Mouse (Mus musculus): ENCODE data around the gene Nav3.

Nav3 gene

DNA sequence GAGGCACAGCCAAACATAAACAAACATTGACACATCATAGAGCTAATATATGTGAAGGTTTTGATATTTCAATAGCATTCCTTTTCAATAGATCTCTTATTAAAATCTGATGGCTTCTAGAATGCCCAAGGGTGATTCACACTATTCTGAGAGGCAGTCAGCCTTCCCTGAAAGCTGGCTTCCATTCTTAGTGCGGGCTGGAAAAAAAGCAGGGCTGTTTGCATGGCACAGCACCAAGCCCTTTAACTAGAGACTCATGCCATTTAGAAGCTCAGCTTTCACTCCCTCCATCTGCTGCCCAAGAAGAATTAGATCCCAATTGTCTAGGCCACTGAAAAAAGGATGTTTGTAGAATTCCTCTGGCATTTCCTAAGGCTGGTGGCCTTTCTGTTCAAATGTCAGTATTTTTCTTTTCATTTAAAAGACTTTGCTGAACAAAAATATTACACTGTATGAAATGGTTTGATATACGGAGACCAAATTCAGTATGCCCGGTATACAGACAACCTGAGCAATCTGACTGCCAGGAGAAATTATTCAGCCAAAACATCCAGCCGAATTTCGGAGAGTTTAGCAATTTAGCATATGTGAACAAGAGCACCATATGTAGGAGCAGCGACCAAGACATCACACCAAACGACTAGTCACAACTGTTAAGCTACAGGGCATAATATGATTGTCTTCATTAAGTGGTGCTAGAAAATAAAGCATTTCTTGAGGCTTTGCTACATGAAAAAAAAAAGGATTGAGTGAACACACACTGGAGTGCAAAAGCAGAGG lies 263.8 kb downstream of the Nav3 start:
- in situ Hi-C loops (cut with MboI, MseI) = no loop called here

DNA sequence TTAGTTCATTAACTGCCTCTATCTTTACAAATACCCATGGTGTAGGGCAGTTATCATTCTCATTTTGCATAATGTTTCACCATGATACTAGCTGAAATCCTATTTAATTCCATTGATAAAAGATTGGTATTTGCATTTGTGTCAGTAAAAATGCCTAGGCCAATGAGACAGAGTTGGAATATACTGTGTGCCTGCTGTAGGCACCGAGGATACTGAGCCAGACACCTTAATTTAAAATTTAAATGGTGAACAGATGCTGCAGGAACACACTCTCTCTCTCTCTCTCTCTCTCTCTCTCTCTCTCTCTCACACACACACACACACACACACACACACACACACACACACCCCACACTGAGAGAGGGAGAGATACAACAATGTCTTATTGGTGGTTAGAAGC lies 269.8 kb downstream of the Nav3 start:
- in situ Hi-C loops (cut with MboI, MseI) = no loop called here

DNA sequence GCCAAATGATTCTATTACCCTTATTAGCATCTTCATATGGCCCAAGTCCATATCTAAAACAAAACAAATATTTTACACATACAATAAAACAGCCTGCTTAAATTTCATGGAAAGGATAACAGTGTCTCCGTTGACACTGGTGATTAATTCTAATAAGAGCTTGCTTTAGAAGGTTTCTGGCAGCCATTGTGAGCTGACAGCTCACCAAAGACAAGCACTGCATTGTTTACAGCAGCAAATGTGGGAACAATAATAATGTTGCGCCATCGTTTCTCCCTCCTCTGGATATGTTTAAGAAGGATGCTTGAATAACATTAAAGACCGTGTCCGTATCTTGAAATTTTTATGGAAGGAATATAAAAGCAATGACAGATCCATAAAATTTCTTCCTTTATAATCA lies 280.1 kb downstream of the Nav3 start:
- in situ Hi-C loops (cut with MboI, MseI) = loop anchor here (10.0 kb wide), 1 partner anchor 1681 kb away; no protein-coding TSS in a partner anchor

DNA sequence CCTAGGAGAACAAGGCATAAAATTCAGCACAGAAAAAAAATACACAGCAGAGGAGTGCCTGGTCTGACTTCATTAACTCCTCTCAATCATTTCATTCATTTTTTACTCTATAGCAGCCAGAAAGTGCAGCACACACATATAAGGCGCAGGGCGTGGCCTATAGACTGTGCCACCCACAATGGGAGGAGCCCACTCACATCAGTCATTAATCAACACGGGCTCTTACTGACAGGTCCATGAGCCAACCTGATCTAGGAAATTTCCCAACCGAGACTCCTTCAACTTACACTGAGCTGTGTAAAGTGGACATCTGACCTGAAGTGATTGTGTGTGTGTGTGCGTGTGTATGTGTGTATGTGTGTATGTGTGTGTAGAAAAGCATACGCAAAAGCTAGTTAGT lies 286.6 kb downstream of the Nav3 start:
- in situ Hi-C loops (cut with MboI, MseI) = no loop called here

DNA sequence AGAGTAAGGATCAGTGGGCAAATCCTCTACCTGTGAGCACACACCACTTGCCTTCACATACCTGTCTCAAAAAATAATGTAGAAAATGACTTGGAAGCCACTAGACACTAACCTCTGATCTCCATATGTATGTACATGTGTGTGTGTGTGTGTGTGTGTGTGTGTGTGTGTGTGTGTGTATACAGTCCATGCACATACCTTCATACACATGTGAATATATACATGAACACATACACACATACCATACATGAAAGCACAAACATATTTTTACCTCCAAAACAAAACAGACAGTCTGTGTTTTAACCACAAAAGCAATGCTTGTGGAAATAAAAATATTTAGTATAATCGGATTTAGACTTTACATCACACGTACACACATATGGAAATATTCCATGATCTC lies 287.1 kb downstream of the Nav3 start:
- in situ Hi-C loops (cut with MboI, MseI) = no loop called here

DNA sequence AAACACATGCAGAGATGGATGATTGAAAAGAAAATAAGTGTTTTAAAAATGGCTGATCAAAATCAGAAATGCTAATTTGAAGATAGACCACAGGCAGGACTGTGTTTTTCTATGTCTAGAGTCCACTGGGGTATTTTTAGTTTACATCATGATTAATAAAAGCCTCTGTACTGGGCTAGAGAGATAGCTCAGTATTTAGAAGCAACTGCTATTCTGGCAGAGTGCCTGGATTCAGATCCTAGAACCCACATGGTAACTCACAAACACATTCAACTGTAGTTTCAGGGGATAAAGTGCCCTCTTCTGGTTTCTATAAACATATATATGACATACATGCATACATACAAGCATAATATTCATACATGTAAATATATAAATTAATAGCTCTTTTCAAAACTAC lies 293.4 kb downstream of the Nav3 start:
- in situ Hi-C loops (cut with MboI, MseI) = no loop called here

DNA sequence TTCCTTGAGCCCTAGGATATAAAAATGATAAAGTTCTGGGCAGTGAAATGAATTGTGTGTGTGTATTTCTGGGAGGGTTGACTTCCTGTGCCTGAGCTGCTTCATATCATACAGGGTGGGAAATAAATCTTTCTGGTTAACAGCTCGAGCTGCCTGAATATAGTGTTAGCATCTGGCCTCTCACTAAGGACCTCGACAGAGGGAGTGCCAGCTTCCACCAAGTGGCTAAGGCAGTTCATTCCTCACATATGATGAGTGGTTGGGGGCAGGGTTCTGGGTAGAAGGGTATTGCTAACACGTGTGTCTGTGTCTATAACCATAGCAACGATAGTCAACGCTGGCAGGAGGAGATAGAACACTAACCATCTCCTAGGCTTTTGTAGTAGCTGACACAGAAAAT lies 295.1 kb downstream of the Nav3 start:
- in situ Hi-C loops (cut with MboI, MseI) = no loop called here

DNA sequence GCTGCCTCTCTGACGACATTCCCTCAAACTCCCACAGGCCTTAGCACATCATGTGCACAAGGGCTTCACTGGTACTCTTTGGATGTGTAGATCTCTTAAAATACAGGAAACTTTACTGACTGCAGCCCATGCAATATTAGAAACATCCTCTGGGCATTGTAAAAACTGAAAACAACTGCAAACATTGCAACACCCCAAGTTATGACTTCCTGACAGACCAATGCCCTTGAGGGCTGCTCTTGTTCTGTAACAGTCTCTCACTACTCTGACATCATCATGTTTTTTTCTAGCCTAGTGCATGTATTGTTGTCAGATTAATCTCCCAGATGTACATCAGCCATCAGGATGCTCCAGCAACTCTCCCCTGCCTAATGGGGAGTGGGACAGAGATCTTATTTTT lies 296.5 kb downstream of the Nav3 start:
- in situ Hi-C loops (cut with MboI, MseI) = no loop called here

DNA sequence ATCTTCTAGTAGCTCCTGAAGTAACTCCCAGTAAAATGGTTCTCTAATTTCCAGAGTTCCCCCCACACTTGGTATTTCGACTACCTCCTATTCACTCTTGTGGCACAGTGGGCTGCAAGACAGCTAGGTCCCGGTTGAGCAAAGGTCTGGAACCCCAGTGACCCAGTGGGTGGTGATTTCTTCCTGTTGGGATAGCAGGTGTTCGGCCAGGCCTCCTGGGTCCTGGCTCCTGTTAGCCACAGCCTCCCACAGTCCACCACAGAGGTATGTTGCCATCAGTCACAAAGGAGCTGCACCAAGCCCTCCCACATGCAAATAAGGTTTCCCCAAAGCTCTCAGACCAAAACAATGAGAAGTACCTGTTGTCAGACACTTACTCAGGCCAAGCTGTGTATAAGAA lies 297.9 kb downstream of the Nav3 start:
- in situ Hi-C loops (cut with MboI, MseI) = no loop called here

DNA sequence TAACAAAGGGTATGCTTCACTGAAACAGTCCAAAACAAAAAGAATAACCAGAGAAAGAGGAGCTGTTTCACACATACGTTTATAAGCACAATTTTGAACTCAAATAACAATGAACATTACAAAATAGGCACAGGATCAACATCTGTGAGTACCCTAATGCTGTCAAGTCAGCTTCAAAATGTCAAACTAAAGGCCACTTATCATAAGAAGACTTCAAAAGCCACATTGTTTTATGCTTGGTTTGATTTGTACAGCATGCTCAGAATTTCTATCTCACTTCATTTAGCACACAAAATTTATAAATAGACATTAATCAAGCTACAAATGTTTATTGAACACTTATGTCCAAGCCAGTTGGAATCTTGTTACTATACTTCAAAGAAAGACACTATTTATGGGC lies 299.6 kb downstream of the Nav3 start:
- in situ Hi-C loops (cut with MboI, MseI) = no loop called here

DNA sequence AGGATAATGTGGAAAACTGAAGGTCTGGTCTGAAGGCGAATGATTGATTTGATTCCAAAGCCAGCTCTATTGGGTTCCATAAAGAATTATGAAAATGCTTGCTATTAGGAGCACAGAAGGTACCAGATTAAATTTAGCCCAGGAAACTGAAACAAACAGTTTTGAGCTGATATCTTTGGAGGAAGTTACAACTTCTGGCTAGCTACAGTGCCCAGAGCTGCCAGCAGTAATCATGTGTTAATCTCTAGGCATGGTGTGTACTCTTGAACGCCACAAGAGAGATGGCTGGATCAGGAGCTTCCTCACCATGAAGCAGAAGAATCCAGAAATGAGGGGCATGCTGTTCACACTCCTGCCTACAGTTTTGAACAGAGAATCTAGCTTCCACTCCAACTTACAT lies 300.5 kb downstream of the Nav3 start:
- in situ Hi-C loops (cut with MboI, MseI) = no loop called here

DNA sequence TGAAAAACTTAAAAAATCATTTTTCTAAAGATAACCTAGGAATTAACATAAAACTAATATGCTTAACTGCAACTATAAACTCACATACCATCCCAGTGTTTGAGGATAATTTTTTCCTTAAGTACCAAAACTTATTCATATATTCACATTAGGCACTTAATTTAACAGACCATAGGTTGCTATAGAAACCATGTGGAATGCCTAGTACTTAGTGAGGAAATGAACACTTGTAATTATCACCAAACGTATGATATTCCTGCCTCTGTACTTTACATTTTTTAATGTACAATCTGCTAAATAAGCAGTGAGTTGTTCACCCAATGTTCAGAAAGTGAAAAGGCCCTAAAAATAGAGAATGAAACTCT lies 301.1 kb downstream of the Nav3 start:
- in situ Hi-C loops (cut with MboI, MseI) = no loop called here

DNA sequence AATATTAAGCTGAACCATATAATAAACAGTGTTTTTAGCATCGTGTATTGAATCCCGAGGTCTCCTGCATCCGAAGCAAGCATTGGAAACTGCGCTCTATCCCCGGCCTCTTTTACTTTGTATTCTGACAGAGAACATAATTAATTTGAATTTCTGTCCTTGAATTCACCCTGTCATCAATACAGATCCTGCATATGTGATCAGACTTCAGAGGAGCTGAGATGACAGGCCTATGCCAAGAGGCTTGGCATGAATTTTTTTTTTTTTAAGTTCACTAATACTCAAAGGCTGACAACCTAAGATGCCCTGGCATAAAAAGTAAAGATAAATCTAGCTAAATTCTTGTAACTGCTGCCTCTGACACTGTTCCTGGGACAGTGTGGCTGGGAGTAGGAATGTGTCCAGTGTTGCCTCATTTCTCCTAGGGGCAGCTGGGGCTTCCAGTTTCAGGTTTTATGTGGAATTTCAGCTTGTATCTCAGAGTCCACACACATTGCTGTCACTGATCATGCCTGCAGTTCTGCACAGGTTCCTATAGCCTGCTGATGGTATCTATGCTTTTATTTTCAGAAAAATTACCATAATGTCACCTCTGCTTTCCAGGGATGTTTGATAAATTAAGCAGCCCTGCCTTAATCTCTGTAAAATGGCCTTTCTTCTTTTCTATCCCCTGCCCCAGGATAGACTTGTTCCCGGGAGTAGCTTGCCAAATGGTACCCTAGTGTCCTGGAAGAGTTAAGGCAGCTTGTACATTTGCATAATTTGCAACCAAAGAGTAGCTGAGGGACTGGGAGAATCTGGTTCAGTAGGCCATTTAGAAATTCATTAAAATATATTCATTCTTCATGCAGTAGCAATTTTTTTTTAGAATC lies 301.8 kb downstream of the Nav3 start:
- in situ Hi-C loops (cut with MboI, MseI) = no loop called here

DNA sequence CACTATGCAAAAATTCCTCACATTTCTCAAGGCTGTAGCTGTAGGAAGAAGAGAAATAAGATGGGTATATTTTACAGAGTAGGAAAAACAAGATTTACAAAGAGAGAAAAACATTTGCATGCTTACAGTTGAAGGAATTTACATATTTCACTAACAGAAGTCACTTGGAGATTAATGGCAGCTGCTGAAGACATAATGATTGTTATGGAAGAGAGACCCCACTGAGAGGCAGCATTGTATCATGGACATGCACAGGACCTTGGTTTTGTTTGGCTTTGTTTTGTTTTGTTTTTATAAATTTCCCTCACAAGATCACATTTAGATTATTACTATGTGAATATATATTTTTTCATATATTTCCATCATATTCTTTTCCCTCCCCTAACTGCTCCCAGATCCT lies 335.4 kb downstream of the Nav3 start:
- in situ Hi-C loops (cut with MboI, MseI) = no loop called here

DNA sequence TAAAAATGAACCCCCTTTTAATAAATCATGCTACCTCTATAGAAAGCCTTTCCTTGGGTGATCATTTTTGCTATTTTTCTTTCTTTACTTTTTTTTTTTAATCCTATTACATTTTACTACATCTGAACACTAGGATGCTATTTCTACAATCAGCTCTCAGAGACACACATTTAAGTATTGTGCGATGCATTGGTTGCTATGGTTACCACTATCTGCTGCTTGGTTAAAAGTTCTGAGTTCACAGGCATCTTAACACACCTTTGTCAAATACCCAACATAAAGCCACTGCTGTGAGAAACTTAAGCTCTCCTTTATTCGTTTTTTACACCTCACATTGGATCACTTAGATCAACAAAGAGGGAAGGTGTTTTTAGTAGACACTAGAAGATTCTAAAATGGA lies 338.7 kb downstream of the Nav3 start:
- in situ Hi-C loops (cut with MboI, MseI) = loop anchor here (10.0 kb wide), 1 partner anchor 323 kb away; no protein-coding TSS in a partner anchor

DNA sequence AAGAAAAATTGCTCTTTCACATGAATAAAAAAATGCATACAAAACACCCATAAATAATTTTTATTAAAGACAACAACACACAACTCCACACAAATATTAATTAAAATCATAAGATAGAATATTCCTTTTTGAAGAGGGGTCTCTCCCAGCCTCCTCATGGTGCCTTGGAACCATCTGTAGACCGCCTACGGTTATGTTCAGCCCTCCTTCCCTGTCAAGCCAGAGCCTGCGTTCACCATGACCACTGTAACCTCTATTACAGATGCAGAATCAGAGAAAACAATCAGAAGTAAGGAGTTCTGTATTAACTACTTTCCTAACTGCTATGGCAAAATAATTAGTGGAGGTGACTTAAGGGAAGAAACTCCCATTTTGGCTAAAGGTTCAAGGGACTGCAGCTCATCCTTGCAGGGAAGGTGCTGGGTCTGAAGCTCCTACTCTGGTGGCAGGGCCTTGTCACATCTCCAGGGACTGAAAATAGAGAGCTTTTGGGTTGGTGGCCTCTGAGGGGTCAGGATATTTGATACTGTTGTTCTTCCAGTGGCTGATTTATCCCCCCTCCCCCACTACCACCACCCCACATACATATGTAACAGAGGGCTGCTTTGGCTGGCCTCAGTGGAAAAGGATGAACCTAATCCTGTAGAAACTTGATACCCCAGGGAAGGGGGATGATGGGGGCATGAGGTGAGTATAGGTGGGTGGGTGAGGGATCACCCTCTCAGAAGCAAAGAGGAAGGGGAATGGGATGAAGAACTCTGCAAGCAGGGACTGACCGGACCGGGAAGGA lies 343.1 kb downstream of the Nav3 start:
- in situ Hi-C loops (cut with MboI, MseI) = loop anchor here (10.0 kb wide), 1 partner anchor 318 kb away; no protein-coding TSS in a partner anchor

DNA sequence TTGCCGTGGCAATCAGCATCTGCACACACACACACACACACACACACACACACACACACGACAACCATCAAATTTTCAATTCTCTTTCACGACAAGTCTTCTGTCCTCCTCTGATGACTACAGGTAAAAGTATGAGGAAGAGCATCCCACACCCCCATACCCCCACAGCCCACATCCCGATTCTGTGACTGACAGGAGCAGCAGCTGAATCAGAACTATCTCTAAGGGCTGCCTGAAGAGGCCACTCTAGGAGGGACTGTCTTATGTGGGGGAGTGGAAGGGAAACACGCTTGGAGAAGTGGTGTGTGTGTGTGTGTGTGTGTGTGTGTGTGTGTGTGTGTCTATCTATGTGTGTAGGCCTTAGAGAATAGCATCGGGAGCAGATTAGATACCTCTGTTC lies 352.7 kb downstream of the Nav3 start:
- in situ Hi-C loops (cut with MboI, MseI) = no loop called here

DNA sequence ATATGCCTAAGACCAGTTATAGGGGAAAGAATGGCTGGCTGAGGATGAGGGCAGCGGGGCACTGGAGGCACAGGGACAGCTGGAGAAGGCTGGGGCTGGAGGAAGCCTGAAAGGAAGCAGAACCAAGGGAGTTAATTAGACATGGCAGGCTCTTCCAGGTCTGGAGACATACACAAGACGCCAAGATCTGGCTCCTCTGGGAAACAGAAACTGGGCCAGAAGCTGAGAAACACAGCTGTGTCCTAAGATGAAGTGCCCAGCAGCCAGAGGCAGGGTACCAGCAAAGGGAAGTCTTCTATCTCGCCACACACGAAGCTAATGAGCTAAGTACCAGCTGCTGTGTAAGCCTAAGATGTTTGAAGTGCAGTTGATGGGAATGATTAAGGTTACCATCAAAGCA lies 353.8 kb downstream of the Nav3 start:
- in situ Hi-C loops (cut with MboI, MseI) = no loop called here

DNA sequence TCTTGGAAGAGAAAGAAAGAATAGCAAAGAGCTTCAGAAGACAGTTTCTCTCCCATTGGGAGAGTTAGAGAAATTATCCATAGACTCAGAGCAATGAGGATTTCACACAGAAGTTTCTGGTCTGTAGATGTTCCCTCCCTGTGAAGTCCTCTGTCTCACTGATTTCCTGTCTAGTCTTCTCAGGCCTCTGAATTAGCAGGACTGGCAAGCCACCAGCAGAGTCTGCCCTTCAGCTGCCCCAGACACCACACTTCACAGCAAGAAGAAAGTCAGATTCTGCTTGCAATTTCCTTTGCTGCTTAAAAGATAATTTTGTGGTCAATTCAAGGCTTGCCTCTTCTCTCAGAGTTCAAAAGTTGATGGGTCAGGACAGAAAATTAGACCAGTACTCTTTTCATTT lies 361.6 kb downstream of the Nav3 start:
- in situ Hi-C loops (cut with MboI, MseI) = no loop called here

DNA sequence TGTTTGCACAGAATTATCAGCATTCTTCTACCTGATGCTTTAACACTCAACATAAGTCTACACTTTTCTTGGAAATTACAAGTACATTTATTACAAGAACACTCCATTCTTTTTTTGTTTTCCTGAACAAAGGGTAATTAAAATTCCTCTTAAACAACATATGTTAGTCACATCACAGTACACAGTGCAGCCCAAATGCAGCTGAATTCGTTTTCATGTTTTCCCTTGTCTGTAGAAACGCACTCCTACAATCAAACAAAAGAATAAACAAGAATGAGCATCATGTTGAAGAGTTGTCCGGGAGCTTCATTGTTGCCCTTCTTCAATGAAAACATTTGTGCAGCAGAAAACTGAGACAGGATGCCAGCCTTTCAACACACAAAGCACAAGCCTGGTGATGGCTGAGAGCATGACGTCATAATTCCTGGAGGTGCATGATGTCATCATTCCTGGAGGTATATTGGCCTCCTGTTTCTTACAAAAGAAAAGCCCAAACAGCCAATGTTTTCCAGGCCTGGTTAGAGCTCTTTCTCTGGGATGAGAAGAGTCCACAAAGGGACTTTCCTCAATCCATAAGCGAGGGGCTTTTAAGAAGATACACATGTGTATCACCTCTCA lies 367.5 kb downstream of the Nav3 start:
- in situ Hi-C loops (cut with MboI, MseI) = no loop called here

DNA sequence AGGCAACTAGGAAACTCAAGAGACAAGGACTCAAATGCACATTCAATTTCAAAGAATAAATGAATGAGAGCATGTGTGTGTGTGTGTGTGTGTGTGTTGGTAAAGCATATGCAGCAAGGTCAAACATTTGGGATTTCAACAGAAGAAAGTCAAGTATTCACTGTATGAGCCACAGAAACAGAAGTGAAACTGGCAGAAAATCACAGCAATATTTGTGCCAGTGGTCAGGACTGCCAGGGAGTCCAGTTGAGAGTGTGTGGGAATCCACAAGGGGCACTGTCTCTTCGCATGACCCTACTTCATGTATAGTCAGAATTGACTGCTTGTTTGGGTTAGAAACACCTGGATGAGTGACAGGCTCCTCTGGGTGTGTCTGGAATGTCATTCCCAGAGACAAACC lies 370.1 kb downstream of the Nav3 start:
- in situ Hi-C loops (cut with MboI, MseI) = no loop called here

DNA sequence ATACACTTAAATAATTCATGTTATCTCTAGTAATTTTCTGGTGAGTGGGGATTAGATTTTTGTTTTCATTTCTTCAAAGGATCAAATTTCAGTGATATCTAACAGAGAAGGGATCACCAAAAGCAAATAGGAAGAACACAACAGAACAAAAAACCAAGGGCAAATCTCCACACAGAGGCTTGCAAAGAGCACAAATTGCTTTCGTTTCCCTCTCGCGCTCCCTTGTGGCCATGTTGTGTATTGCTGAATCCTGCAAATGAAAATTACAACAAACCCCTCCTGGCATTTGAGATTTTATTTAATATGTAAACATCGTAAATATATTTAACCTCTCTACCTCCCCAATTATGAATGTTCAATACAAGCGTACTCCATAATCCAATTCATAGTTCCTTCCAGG lies 370.8 kb downstream of the Nav3 start:
- in situ Hi-C loops (cut with MboI, MseI) = no loop called here

Measured in regulatory T cell (primary cell).